Mouse (Mus musculus): Measurements from ENCODE around the gene Acsl3. TPM values are rescaled to one million over a fixed set of nuclear protein-coding genes. Genes with fewer than 3 reads are reported as not detected.

Acsl3 gene
- total RNA-seq, 2 experiments from 2014 or later: 157 to 167 TPM

GRCm38 (mm10) chr1:78730114-78730720 lies 72.6 kb downstream of the Acsl3 start:
- intact Hi-C loops (cut with DNase I): no loop called here
- no peak for DNase-seq (ENCODE audit: low spot score in 2 of 2)

DNA sequence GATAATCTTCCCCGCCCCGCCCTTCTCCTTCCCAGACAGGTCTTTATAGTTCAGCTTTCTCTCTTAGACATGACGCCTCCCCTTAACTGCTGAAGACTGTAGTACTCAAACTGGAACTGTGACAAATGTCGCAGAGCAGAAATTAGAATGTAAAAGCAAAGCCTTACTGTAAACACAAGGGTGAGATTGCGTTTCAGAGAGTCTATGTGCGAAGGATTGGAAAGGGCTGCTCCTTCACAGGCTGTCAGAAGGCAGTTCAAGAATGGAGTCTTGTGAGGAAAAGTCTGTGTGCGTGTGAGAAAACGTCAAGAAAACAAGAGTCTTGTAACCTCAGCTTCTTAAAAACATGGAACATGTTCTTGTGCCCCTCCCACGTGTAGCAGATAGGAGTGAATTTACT lies 74.7 kb downstream of the Acsl3 start:
- intact Hi-C loops (cut with DNase I): no loop called here
- DNase-seq (ENCODE audit: low spot score in 2 of 2): no peak

DNA sequence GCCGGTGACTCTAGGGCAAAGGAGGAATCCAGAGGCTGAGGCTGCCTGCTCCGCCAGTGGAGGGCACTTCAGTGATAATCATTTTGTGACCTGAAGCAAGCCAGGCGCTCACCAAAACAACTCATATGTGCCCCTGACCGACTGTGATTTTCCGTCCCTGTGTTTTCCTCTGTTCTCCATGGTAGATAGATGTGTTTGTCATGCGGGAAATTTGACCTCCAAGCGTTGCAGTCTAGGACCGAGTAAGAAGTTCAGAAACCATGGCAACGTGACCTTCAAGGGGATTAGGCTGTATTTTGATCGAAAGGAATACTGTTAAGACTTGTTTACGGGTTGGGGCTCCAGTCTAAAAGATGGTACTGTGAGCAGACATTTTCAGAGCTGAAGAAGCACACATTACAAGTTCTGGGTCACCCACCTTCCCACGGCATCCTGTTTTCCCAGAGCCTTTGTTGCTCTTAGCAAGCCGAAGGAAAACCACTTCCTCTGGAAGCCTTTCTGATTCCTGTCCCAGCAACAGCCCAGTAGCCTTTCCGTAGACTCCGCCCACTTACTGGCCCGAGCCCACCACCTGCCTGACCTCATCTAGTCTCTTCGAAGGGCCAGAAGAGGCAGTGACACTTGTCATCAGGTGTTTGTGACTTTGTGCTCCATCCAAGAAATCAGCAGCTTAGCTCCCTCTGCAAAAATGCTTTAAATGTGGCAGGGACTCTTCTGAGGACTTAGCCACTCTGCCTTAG lies 76.8 kb downstream of the Acsl3 start:
- DNase-seq (ENCODE audit: low spot score in 2 of 2): no peak
- intact Hi-C loops (cut with DNase I): no loop called here

GRCm38 (mm10) chr1:78737646-78738045 lies 80.0 kb downstream of the Acsl3 start:
- intact Hi-C loops (cut with DNase I): no loop called here
- DNase-seq (ENCODE audit: low spot score in 2 of 2): no peak

GRCm38 (mm10) chr1:78740676-78741075 lies 83.1 kb downstream of the Acsl3 start:
- peak in 1 of 2 experiments; percentile 44 for DNase-seq (ENCODE audit: low spot score in 2 of 2)
- intact Hi-C loops (cut with DNase I): no loop called here

DNA sequence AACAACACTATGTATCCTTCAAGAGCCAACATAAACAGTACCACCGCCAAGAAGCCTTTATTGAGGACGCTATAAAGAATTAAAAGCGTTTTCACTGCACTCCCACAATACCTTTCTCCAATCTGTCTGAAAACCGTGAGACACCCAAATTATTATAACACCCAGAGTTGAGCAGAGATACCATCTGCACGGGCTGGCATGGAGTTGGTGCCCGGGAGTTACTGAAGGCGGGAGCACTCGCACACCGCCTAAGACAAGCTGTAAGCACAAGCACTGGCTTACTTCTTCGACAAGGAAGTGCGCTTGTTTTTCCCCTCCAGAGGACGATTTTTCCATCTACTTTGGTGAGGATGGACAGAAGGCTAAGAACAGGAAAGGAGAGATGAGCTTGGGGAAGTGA lies 84.6 kb downstream of the Acsl3 start:
- intact Hi-C loops (cut with DNase I): no loop called here
- peak; percentile 43 to 81 for DNase-seq (ENCODE audit: low spot score in 2 of 2)

DNA sequence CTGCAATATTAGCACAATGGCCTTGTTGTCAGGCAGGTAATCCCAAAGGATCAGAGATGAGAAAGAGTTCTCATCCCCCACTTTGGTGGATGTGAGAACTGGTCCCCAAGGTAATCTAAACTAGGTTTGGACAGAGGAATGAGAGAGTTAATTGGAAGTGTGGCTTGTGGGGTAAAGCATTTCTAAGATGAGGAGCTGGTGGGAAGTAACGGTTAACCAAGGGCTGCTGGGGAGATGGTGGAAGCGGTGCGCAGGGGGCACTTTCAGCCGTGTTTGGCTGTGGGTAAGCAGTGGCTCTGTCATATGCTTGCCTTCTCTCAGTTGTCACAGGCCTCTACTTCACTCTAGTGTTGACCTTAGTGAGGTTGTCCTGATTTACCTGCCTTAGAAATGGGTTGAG lies 85.7 kb downstream of the Acsl3 start:
- no peak for DNase-seq (ENCODE audit: low spot score in 2 of 2)
- intact Hi-C loops (cut with DNase I): no loop called here

GRCm38 (mm10) chr1:78745230-78745777 lies 87.7 kb downstream of the Acsl3 start:
- intact Hi-C loops (cut with DNase I): no loop called here
- DNase-seq (ENCODE audit: low spot score in 2 of 2): peak; percentile 63 to 82

Other genes starting within 250 kb of the Acsl3 start
- gene Farsb, start 168.9 kb upstream of the Acsl3 start, total RNA-seq (2021): 10 to 100 TPM; 59.5 to 64.6 TPM
- not detected for gene Mogat1, start 146.8 kb upstream of the Acsl3 start, total RNA-seq (2021)
- gene BC035947, start 145.7 kb upstream of the Acsl3 start, total RNA-seq (2021): under 1 TPM; 0.21 to 0.71 TPM
- 10 to 100 TPM; 14.3 to 15.3 TPM for gene Utp14b, start 213 bp downstream of the Acsl3 start, total RNA-seq (2021)
- gene Kcne4, start 158.9 kb downstream of the Acsl3 start, total RNA-seq (2021): 1 to 10 TPM in 1 of 2 experiments, under 1 TPM in 1; 0.80 to 1.2 TPM